12 mouse cellular contexts compared by ENCODE assay signal in genomic region chr4:34688021-34688420, GRCm38 (mm10). TPM values are rescaled to one million over a fixed set of nuclear protein-coding genes. Genes with fewer than 3 reads are reported as not detected.
DNase-seq lines count a peak whose midpoint lies in the region; ATAC-seq and TF ChIP-seq lines count a peak whose summit lies in the region.
"Had no signal": no experiment of that assay in that cellular context is flagged by ENCODE, and none has a peak within 500 bp of the region (broad histone marks: within the 10 kb centered on the region; RNA-seq: fewer than 3 reads in every experiment).

No protein-coding gene starts in this region.

- 0 out of 2 replicates have a peak, but pooled peaks cover 3% of the 10 kb centered on the region for H3K36me3 ChIP-seq in heart, postnatal 0 days (replicated peaks; ENCODE audit: control insufficient read depth, insufficient read depth, low read length)
- H3K36me3 ChIP-seq in embryonic facial prominence, embryonic 13.5 days = 0 out of 2 replicates have a peak, but pooled peaks cover 2% of the 10 kb centered on the region
- peaks cover under 1% of the 10 kb centered on the region; the same call in 1 of the 2 replicates for H3K36me3 ChIP-seq in hindbrain, embryonic 13.5 days
- 0 out of 2 replicates have a peak, but pooled peaks cover 2% of the 10 kb centered on the region for H3K36me3 ChIP-seq in midbrain, embryonic 13.5 days

- no peak for TF ChIP-seq CTCF in heart, postnatal 0 days (IDR thresholded peaks at IDR 0.05; ENCODE audit: low read depth)

- peak overlapping the region; percentile 75; the same call in 1 of the 2 replicates for H3K4me2 ChIP-seq in heart, postnatal 0 days (ENCODE audit: low read depth, low read length)
- H3K4me2 ChIP-seq in embryonic facial prominence, embryonic 13.5 days = peak overlapping the region; percentile 60
- peak overlapping the region; percentile 59 for H3K4me2 ChIP-seq in hindbrain, embryonic 13.5 days
- H3K4me2 ChIP-seq in midbrain, embryonic 13.5 days (replicated peaks) = peak overlapping the region; percentile 60

- H3K9ac ChIP-seq in heart, postnatal 0 days (replicated peaks; ENCODE audit: low read depth, low read length) = no peak overlapping the region
- no peak overlapping the region for H3K9ac ChIP-seq in embryonic facial prominence, embryonic 13.5 days
- H3K9ac ChIP-seq in hindbrain, embryonic 13.5 days = peak overlapping the region; percentile 20; the same call in 1 of the 2 replicates
- H3K9ac ChIP-seq in midbrain, embryonic 13.5 days (replicated peaks) = no peak overlapping the region

- no peak overlapping the region for H3K27ac ChIP-seq in heart, postnatal 0 days (ENCODE audit: low read depth)
- 0 out of 2 replicates have a peak overlapping the region, but pooled peaks have one; percentile 4 for H3K27ac ChIP-seq in embryonic facial prominence, embryonic 13.5 days
- peak overlapping the region; percentile 61; the same call in 1 of the 2 replicates for H3K27ac ChIP-seq in hindbrain, embryonic 13.5 days
- peak overlapping the region; percentile 68 for H3K27ac ChIP-seq in midbrain, embryonic 13.5 days

- H3K4me1 ChIP-seq in heart, postnatal 0 days (ENCODE audit: control insufficient read depth, insufficient read depth) = peaks cover 6% of the 10 kb centered on the region; the same call in 1 of the 2 replicates
- peaks cover 5% of the 10 kb centered on the region for H3K4me1 ChIP-seq in embryonic facial prominence, embryonic 13.5 days
- H3K4me1 ChIP-seq in hindbrain, embryonic 13.5 days (replicated peaks) = peaks cover 10% of the 10 kb centered on the region
- H3K4me1 ChIP-seq in midbrain, embryonic 13.5 days (replicated peaks) = peaks cover 15% of the 10 kb centered on the region

- WGBS in heart, postnatal 0 days = 62% methylated on average over 3 of the region's 3 CpGs
- 79% methylated on average over 3 of the region's 3 CpGs for WGBS in embryonic facial prominence, embryonic 13.5 days
- WGBS in hindbrain, embryonic 13.5 days = 84% methylated on average over 3 of the region's 3 CpGs
- WGBS in midbrain, embryonic 13.5 days = 66% methylated on average over 3 of the region's 3 CpGs

- no peak for TF ChIP-seq EP300 in heart, postnatal 0 days (IDR thresholded peaks at IDR 0.05; ENCODE audit: low read depth)

- no peak for DNase-seq in heart, postnatal 0 days (ENCODE audit: low spot score)
- DNase-seq in heart, adult 8-10 months (ENCODE audit: low spot score) = no peak
- no peak for DNase-seq in ovary, postnatal 36 days (ENCODE audit: low spot score)
- DNase-seq in retina, embryonic 14.5 days (ENCODE audit: low spot score) = no peak
- DNase-seq in cerebellum, adult 8-10 months = no peak
- DNase-seq: adrenal gland, adult 2 months; cerebellum, postnatal 25 days; kidney, adult 18-20 months had no signal

- no peaks in the 10 kb centered on the region for H3K27me3 ChIP-seq in heart, postnatal 0 days (ENCODE audit: control insufficient read depth, insufficient read depth, low read length)
- no peaks in the 10 kb centered on the region for H3K27me3 ChIP-seq in embryonic facial prominence, embryonic 13.5 days
- H3K27me3 ChIP-seq in hindbrain, embryonic 13.5 days = no peaks in the 10 kb centered on the region
- H3K27me3 ChIP-seq in midbrain, embryonic 13.5 days = no peaks in the 10 kb centered on the region

- ATAC-seq in heart, postnatal 0 days (ENCODE audit: insufficient read depth, low read depth) = no peak
- ATAC-seq in embryonic facial prominence, embryonic 13.5 days (ENCODE audit: insufficient number of reproducible peaks, insufficient read depth, low FRiP score, low TSS enrichment, low read depth) = no peak
- ATAC-seq in hindbrain, embryonic 13.5 days (ENCODE audit: low FRiP score) = no peak
- ATAC-seq in midbrain, embryonic 13.5 days = no peak

- no peak overlapping the region for H3K4me3 ChIP-seq in heart, postnatal 0 days (ENCODE audit: low read depth, low read length)
- no peak overlapping the region for H3K4me3 ChIP-seq in embryonic facial prominence, embryonic 13.5 days
- no peak overlapping the region for H3K4me3 ChIP-seq in hindbrain, embryonic 13.5 days
- no peak overlapping the region for H3K4me3 ChIP-seq in midbrain, embryonic 13.5 days (replicated peaks)

- H3K9me3 ChIP-seq in heart, postnatal 0 days (replicated peaks; ENCODE audit: control insufficient read depth, low read length) = no peaks in the 10 kb centered on the region
- H3K9me3 ChIP-seq in embryonic facial prominence, embryonic 13.5 days = no peaks in the 10 kb centered on the region
- H3K9me3 ChIP-seq in hindbrain, embryonic 13.5 days = no peaks in the 10 kb centered on the region
- H3K9me3 ChIP-seq in midbrain, embryonic 13.5 days = no peaks in the 10 kb centered on the region

RNA-seq across cellular contexts. Expression of gene Slc35a1, which starts 0.8 kb away (rescaled TPM):
- 29.1 and 30.6 TPM in 2 replicates for total RNA-seq in heart, postnatal 0 days (2014; rRNA removed; ENCODE audit: low replicate concordance)
- 31.8 and 32.2 TPM in 2 replicates for polyA plus RNA-seq in heart, postnatal 0 days (2015; fragmentation: Nextera tagmentation; extraction: Ambion mirVana)
- total RNA-seq in heart, adult 8-10 months (2022) = 10 to 100 TPM; 12.8 to 15.3 (median 13.9) TPM
- 50.4 and 50.9 TPM in 2 replicates for polyA plus RNA-seq in embryonic facial prominence, embryonic 13.5 days (2015; fragmentation: Nextera tagmentation; extraction: Ambion mirVana)
- 52.6 and 55.7 TPM in 2 replicates for polyA plus RNA-seq in hindbrain, embryonic 13.5 days (2015; fragmentation: Nextera tagmentation; extraction: Ambion mirVana)
- 54.6 and 55.3 TPM in 2 replicates for polyA plus RNA-seq in midbrain, embryonic 13.5 days (2015; fragmentation: Nextera tagmentation; extraction: Ambion mirVana)

RNA-seq across cellular contexts. Expression of gene Cfap206, which starts 42.0 kb away (rescaled TPM):
- not detected in 2 replicates for total RNA-seq in heart, postnatal 0 days (2014; rRNA removed; ENCODE audit: low replicate concordance)
- 0.44 TPM in 1 of 2 replicates, not detected in the other for polyA plus RNA-seq in heart, postnatal 0 days (2015; fragmentation: Nextera tagmentation; extraction: Ambion mirVana)
- total RNA-seq in heart, adult 8-10 months (2022) = under 1 TPM in 3 of 4 experiments, not detected in 1; 0.13 to 0.34 (median 0.34) TPM
- polyA plus RNA-seq in embryonic facial prominence, embryonic 13.5 days (2015; fragmentation: Nextera tagmentation; extraction: Ambion mirVana) = 0.27 and 1.3 TPM in 2 replicates
- polyA plus RNA-seq in hindbrain, embryonic 13.5 days (2015; fragmentation: Nextera tagmentation; extraction: Ambion mirVana) = 2.7 and 4.7 TPM in 2 replicates
- 1.3 and 1.4 TPM in 2 replicates for polyA plus RNA-seq in midbrain, embryonic 13.5 days (2015; fragmentation: Nextera tagmentation; extraction: Ambion mirVana)
- polyA plus RNA-seq: adrenal gland, adult 2 months; spleen, adult 2 months had no signal
